Mouse (Mus musculus): Measurements from ENCODE around the gene Kbtbd13.

Gene Kbtbd13

DNA sequence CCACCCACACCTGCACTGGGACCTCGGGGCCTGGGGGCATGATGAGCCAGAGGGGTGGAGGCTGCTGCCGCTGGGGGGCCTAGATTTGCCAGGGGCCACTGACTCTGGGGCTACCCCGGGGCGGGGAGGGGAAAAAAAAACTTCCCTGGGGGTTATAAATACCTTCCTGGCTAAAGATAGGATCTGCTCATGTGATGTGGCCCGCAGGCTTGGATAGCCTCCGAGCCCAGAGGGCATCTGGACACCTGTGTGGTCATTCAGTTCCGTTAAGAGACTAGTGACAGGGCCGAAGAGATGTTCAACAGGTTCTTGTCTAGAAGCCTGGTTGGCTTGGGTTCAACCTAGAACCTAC is at the start of gene Kbtbd13:
Gene Kbtbd13 (minus strand): TSS at position 40 of the 352 bp plus-strand sequence.
- WGBS: 43% methylated on average over 8 of the region's 8 CpGs

DNA sequence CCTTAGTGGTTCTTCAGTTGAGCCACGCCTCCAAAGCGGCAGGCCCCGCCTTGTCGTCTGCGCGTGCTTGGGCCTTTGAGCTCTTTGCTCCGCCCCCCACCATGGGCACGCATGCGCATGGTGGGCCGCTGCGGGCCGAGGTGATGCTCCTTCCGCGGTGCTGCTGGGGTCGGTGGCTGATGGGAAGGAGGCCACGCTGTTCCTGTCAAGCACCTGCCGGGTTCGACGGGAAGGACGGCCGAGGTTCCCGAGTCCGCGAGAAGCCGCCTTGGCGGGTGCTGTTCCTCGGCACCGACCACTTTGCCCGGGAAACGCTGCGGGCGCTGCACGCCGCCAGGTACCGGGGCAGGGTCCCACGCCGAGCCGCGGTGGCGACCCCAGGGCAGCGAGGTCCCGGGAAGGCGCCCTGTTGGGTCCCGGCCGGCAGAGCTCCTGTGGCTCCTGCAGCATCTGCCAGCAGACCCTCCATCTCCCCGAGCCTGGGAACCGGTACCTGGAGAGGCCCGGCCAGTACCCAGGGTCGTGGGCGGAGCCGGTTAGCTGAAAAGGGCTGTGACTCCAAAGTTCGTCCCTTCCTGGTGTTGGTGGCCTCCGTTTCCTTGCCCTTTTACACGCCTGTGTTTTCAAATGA is 44.3 kb upstream of the Kbtbd13 start, which contains the start of gene Mtfmt:
Gene Mtfmt (plus strand): TSS at position 112 of the 631 bp plus-strand sequence.
- under 1% methylated on average over 54 of the region's 54 CpGs for WGBS

DNA sequence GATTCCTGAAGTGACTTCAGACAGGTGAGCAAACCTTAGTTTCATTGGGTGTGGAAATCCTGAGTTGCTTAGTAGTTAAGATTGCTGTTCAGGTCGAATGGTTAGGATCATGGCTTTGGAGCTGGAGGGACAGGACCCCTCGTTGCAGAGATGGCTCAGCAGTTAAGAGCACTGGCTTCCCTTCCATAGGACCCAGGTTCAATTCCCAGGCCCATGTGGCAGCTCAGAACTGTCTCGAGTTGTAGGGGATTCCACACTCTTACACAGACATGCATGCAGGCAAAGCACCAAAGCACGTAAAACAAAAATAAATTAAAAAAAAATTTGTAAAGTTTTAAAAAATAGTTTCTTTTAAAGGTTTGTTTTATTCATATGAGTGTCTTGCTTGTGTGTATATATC is 43.8 kb upstream of the Kbtbd13 start:
- 55% methylated on average over 4 of the region's 4 CpGs for WGBS

DNA sequence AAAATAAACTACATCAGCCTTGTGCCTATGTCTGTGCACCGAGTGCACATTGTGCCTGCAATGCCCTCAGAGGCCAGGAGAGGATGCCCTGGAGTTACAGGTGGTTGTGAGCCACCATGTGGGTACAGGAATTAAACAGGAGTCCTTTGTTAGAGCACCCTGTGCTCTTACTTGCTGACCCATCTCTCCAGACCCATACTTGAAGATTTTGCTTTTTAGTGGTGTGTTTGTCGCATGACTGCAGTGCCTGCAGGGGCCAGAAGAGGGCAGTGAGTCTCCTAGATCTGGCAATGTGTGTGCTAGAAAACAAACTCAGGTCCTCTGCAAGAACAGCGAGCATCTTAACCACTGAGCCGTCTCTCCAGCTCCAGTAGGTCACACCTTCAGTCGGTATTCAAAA is 42.7 kb upstream of the Kbtbd13 start:
- WGBS: 64% methylated on average over 5 of the region's 5 CpGs

DNA sequence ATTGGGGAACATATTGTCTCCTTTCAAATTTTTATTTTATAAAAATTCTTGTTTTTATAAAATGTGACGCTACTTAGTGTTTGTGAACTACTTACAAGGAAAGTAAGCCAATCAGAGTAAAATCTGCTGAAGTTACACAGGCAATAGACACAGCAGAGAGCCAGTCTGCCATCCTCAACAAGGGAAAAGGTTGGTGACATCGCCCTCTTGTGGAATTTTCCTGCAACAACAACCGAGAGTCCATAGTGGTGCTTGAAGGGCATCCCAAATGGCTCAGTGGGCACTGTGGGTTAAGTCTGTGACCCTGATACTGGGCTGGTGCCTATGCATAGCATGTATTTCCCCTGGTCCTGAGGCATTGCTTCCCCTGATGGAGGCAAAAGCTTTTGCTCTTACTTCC is 40.8 kb upstream of the Kbtbd13 start:
- under 1% methylated on average over 3 of the region's 3 CpGs for WGBS

DNA sequence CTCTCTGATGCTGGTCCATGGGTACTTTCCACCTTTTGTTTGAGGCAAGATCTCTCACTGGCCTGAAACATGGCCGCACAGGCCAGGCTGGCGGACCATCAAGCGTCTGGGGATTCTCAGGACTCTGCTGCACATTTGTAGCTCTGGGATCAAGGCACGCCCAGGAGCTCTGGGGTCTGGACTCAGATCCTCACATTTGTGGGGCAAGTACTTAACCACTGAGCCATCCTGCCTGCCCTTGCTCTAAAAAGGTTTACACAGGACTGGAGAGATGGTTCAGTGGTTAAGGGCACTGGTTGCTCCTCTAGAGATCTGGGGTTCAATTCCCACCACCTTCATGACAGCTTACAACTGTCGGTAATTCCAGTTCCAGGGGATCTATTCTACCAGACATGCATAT is 39.5 kb upstream of the Kbtbd13 start:
- WGBS: 96% methylated on average over 5 of the region's 5 CpGs

DNA sequence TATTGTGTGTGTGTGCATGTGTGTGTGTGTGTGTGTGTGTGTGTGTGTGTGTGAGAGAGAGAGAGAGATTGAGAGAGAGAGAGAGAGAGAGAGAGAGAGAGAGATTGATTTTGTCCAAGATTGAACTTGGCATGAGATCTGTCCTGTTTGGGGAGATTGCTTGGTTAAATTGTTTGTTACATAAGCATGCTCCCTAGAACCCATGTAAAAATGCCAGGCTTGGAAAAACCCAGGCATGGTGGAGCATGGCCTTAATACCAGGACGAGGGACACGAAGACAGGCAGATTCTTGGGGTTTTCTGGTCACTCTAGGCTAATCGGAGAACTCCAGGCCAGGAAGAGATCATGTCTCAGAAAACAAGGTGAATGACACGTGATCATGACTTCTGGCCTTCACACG is 36.6 kb upstream of the Kbtbd13 start:
- 91% methylated on average over 5 of the region's 5 CpGs for WGBS

DNA sequence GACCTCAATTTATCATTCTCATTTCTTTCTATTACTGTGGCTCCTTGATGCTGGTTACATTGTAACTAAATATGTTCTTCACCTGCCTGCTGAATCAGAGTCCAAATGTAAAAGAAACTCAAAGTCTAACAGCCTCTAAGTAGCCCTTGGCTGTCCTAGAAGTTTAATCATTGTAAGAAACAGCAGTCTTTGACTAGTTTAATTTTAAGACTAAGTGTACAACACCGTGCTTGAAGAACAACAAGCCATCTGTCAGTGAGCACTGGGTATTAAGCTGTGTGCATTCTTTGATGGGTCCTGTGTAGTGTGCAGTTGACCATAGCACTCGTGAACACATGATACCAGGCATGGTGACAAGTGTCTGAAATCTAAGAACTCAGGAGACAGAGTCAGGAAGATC is 36.1 kb upstream of the Kbtbd13 start:
- WGBS: 78% methylated on average over 2 of the region's 2 CpGs

DNA sequence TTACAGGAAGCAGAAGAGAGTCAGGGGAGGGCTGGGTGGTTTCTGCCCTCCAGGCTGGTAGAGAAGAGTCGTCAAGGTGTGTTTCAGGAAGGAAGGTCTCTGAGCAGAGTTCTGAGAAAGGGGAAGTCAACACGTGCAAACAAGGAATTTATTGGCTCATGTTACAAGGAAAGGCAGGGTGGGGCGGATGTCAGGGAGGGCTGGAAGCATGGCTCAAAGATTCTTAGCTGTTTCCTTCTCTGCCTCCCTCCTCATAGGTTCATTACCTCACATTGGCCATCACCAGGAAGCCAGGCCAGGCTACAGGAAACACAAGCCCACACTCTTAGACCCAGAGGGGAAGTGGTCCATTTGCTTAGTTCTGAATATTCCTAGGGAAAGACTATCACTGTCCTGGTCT is 32.9 kb upstream of the Kbtbd13 start:
- 65% methylated on average over 3 of the region's 3 CpGs for WGBS

DNA sequence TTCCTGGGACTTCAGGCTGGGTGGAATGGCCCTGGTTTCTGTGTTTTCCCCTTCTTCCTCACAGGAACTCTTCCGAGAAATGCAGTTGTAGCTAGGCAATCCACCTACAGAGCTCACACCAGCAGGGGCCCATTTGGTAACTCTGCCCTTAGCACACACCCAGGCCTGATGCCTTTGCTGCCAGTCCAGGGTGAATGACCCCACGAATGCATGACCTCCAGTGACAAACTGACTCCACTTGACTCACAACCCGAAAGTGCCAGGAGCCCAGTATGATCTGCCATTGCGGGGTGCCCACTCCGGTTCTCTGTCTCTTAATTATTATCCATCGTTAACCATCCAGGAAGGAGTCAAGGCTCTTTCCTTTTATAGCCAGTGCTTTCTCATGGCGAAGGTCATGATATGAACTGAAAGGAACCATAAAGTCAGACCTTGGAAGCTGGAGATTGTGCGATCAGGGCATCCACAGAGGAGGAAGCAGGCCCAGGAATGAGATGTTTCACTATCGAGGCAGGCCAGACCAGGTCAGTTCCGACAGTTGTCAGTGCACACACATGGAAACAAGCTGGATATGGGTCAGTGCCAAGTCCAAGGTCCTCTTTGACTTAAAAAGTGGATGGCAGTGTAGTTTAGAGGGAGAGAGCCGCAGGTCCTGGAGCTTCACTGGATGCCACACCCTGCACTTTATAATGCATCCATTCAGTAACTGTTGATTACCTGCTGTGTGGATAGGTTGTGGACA is 31.5 kb upstream of the Kbtbd13 start, which contains the start of gene Slc51b:
Gene Slc51b (minus strand): TSS at position 196 of the 742 bp plus-strand sequence.
- WGBS: 89% methylated on average over 11 of the region's 11 CpGs

DNA sequence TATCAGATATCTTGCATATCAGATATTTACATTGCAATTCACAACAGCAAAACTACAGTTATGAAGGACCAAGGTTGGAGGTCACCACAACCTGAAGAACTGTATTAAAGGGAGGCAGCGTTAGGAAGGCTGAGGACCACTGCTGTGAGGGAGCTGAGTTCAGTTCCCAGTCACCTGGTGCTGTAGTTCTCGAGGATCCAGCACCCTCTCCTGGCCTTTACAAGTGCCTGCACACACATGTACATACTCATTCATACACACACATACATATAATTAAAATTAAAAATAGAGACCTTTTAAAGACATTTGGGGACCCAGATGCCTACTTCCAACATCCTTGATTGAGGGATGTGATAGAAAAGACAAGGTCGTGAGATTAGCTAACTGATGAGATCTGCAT is 28.2 kb upstream of the Kbtbd13 start:
- 83% methylated on average over 3 of the region's 3 CpGs for WGBS

DNA sequence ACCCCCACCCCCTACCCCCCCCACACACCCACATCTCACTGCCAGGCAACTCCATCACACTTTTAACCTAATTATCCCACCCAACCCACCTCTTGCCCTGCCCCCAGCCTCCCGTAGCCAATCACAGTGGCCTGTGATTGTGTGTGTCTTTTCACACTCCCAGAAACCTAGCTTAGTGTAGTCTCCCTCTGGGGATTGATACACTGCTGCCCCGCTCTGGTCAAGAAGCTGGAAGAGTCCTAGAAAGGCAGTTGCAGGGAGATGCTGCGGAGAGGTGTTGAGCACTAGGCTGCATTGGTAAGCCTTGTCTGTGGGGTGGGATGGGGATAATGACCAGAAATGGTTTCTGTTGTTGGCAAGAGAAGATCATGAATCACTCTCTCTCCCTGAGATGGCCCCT is 26.3 kb upstream of the Kbtbd13 start:
- WGBS: 51% methylated on average over 3 of the region's 3 CpGs

DNA sequence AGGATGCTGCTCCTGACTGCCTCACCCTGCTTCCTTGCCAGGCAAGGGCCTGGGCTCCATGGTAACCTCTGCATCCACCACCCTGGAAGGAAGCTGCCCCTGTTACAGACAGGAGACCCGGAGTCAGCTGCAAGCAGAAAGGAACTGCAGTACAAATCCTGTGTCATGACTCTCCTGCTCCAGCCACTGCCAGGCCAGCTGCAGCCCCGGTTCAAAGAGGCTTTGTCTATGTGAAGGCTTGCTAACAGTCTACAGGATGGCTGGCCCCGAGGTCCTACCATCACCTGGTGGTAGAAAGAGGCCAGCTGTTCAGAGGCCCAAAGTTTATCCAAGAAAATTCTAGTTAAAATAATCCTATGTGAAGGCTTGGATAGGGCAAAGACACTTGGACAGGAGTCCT is 19.9 kb upstream of the Kbtbd13 start:
- WGBS: 63% methylated on average over 3 of the region's 3 CpGs

DNA sequence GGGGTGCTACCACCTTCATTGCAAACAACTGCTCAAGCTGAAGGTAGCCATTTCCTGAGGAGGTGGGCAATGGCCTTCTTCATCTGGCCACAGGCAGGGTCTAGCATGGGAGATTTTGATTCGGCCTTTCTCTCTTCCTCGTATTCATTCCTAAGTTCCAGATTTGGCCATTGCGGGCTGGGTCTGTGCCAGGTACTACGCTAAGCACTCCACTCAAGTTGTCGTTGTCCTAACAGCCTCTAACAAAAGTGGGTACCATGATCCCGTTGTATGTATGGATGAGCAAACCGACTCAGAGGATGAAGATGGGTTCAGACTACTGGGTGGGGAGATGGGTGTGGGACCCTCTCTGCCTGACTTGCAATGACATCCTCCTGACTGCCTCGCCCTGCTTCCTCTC is 18.9 kb upstream of the Kbtbd13 start:
- 87% methylated on average over 8 of the region's 8 CpGs for WGBS

DNA sequence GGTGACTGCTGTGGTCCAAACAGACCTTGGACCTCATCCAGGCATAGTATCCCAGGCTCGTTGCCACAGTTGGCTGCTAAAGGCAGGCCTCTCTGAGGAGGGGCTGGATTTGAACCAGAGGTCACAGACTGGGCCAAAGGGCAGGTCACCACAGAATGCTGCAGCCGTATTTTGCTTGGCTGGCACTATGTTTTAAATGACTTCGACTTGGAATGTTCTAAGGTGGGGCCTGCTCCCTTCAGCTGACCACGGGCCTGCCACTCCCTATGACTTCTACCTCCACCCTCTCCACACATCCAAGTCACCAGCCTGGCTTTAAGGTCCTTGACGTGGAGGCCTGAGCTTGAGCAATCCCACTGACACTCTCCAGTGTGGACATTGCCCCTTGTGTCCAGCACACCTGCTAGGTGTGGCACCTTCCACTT is 17.4 kb upstream of the Kbtbd13 start:
- WGBS: 70% methylated on average over 5 of the region's 5 CpGs

DNA sequence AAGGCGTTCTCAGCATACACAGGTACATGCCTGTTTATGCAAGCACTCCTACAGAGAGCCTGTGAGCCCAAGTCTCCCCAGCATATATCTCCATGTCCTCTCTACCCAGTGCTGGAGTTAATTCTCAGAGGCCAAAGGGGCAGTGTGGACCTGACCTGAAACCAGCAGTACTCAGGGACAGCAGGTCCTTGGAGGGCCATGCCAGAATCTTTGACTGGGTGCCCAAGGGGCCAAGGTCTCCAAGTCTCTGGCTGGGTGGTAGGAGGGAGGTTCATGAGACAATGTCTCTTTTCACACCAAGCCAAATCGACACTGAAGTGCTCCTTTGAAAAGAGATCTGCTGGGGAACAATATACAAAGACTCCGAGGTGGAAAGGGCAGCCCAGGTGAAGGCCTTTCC is 16.4 kb upstream of the Kbtbd13 start:
- 64% methylated on average over 3 of the region's 3 CpGs for WGBS

DNA sequence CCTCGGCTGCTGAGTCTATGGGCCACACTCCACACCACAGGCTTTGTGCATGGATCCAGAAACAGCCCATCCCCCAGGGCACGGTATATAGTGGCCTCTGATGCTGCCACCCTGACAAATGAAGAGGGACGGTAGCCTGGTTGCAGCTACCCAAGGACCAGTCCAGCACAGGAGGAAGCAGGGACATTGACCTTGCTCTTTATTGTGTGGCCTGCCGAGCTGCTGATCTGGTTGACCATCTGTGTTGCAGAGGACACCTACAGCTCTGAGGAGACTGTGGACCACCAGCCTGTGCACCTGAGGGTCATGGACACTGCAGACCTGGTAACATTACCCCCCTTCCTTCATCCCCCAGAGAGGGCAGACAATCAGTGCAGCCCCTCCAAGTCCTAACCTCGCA is 15.9 kb upstream of the Kbtbd13 start:
- WGBS: 90% methylated on average over 5 of the region's 5 CpGs

DNA sequence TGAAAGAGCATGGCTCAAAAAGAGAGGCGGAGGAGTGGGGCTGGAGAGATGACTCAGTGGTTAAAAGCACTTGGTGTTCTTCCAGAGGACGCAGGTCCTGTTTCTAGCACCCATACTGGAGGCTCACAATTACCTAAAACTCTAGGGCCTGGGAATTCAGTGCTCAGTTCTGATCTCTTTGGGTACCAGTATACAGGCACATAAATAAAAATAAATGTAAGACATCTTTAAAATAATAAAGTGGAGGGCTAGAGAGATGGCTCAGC is 13.7 kb upstream of the Kbtbd13 start:
- 72% methylated on average over 2 of the region's 2 CpGs for WGBS

DNA sequence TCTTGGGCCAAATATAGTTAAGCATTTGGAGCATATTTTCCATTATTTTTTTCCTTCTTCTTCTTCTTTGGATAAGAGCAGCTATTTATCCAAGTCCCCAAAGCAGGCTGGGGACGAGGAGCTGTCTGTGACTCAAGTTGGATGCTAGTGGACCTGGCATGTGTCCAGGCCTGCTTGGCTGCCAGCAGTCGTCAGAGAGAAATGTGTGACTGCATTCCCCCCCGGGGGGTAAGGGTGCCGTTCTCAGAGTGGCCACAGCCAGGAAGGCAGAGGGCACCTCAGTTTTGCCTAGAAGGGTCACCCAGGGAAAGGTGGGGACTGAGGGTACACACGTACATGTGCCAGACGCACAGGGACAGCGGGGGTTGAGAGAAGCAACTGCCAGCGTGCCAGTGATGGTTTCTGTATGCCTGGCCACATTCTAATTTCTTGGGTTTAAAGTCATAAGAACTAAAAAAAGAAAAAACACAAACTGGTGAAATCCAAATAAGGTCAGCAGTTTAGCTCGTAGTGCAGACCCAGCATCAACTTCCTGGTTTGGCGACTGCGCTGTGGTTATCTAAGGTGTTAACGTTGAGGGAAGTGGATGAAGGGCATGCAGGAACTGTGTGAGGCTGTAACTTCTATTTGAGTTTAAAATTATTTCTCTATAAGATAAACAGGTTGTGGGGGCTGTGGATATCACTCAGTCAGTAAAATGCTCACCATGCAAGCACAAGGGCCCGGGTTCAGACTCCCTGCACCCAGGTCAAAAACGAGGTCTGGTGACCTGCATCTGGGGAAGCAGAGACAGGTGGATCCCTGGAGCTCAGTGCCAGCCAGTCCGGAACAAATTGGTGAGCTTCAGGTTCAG is 13.1 kb upstream of the Kbtbd13 start:
- WGBS: 42% methylated on average over 15 of the region's 15 CpGs

DNA sequence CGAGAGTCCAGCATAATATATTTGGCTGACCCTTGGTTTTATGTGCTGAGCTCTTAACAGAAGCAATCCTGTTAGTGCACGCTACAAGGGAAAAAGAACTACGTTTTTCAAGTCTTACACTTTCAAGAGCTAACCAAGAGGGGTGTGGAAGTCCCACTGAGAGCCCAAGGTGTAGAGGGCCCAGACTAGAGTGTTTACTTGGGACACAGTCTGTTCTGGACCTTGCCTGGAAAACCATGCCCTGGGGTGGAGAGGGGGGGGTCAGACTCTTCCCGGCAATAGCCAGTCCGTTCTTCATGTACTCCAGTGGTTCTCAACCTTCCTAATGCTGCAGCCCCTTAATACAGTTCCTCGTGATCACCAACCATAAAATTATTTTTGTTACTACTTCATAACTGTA is 8.5 kb upstream of the Kbtbd13 start:
- WGBS: 93% methylated on average over 6 of the region's 6 CpGs

DNA sequence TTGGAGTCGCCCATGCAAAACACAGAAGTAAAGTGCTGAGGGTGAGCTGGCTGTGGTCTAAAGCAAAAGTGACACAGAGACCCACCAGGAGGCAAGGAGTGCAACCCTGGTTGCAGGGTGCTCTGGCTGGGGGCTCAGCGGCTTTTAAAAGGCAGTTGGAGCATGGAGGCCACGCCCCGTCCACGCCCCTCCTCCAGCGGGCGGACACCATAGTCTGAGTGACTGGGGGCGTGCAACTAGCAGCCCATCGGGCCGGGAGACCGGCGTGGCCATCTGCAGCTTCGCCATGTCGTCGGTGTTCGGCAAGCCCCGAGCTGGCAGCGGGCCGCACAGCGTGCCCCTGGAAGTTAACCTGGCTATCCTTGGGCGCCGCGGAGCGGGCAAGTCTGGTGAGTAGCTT is 6.8 kb upstream of the Kbtbd13 start, which contains the start of gene Rasl12:
Gene Rasl12 (plus strand): TSS at position 228 of the 400 bp plus-strand sequence.
- 3% methylated on average over 24 of the region's 24 CpGs for WGBS

DNA sequence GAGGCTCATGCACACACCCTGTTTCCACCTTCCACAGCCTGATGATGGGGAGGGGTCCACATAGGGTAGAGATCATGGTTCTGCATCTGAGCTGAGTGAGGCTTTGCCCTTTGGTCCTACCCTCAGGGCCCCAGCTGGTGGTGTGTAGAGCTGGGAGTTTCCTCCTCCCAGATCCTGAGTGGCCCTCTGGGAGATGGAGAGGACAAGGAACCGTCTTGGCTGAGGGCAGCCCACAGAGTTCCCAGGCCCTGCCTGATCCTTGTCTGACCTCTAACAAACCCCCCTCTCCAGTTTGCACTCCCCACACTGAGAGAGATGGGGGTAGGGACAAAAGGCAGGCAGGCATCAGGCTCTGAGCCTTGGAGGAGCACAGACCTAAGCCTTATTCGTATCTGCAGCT is 2.9 kb upstream of the Kbtbd13 start:
- 74% methylated on average over 2 of the region's 2 CpGs for WGBS

DNA sequence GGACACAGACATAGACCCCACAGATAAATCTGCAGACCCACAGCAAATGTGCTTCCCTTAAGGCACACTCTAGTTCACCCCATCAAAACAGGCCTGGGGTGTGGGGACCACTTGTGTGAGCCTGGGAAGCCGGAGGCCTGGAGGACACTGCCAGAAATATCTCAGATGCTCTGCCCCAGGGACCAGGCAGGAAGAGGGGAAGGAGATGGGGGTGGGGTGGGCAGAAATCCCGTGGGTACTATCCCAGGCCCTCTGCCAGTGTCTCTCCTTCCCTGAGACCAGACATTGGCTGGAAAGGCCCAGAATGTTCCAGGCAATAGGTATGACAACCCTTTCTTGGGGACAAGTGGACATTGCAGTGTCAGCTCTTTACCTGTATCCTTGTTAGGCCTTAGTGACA is 2.2 kb upstream of the Kbtbd13 start:
- WGBS: 62% methylated on average over 2 of the region's 2 CpGs
